Mouse (Mus musculus) 3T3-L1 (cell line): ENCODE data around the gene Slc25a45.
A peak's percentile ranks its signal among the peaks of the same experiment; 100 is the strongest.
"Not testable (repeated sequence)": the region's sequence is repeated elsewhere in the genome, so short reads cannot be mapped to it uniquely, and the experiment has no call there.

Source experiments
- DNase-seq: peaks from one replicate; pipeline ENCODE4 v3.0.0-alpha.2; 2015; ENCODE audit warnings: low read depth, low spot score

The Slc25a45 gene

GRCm38 (mm10) chr19:5852035-5852722 is 25.4 kb upstream of the Slc25a45 start:
- no peak for DNase-seq

GRCm38 (mm10) chr19:5856604-5857003 is 21.0 kb upstream of the Slc25a45 start:
- no peak for DNase-seq

GRCm38 (mm10) chr19:5862335-5863085 is 15.1 kb upstream of the Slc25a45 start:
- peak; percentile 19 for DNase-seq

- DNase-seq, result no peak
Measured at GRCm38 (mm10) chr19:5863776-5864175, 13.8 kb upstream of the Slc25a45 start.

GRCm38 (mm10) chr19:5864710-5865398 is 12.8 kb upstream of the Slc25a45 start:
- DNase-seq, result no peak

- DNase-seq, result no peak
Measured at GRCm38 (mm10) chr19:5868096-5868495, 9.5 kb upstream of the Slc25a45 start.

GRCm38 (mm10) chr19:5871273-5871672 is 6.3 kb upstream of the Slc25a45 start:
- DNase-seq, result peak; percentile 55

- no peak for DNase-seq
Measured at GRCm38 (mm10) chr19:5871683-5872082, 5.9 kb upstream of the Slc25a45 start.

GRCm38 (mm10) chr19:5872528-5872927 is 5.1 kb upstream of the Slc25a45 start:
- DNase-seq, result no peak

GRCm38 (mm10) chr19:5872931-5873556 is 4.6 kb upstream of the Slc25a45 start:
- DNase-seq, result no peak

GRCm38 (mm10) chr19:5874391-5874968 is 3.1 kb upstream of the Slc25a45 start:
- peak; percentile 17 for DNase-seq

GRCm38 (mm10) chr19:5874969-5875480 is 2.6 kb upstream of the Slc25a45 start, which contains the start of gene Frmd8:
Gene Frmd8 (minus strand): TSS chr19:5875274.
- DNase-seq, result peak; percentile 98

- no peak for DNase-seq
Measured at GRCm38 (mm10) chr19:5878362-5878722, 734 bp downstream of the Slc25a45 start.

- no peak for DNase-seq
Measured at GRCm38 (mm10) chr19:5878916-5879315, 1.3 kb downstream of the Slc25a45 start.

GRCm38 (mm10) chr19:5879735-5880134 is 2.1 kb downstream of the Slc25a45 start:
- no peak for DNase-seq

GRCm38 (mm10) chr19:5881155-5881554 is 3.5 kb downstream of the Slc25a45 start:
- no peak for DNase-seq

- not testable (repeated sequence) for DNase-seq
Measured at GRCm38 (mm10) chr19:5882079-5882478, 4.5 kb downstream of the Slc25a45 start.

GRCm38 (mm10) chr19:5883935-5884334 is 6.3 kb downstream of the Slc25a45 start:
- DNase-seq, result no peak

- peak; percentile 58 for DNase-seq
Measured at GRCm38 (mm10) chr19:5885838-5886237, 8.2 kb downstream of the Slc25a45 start.

GRCm38 (mm10) chr19:5887234-5887815 is 9.7 kb downstream of the Slc25a45 start:
- DNase-seq, result no peak

GRCm38 (mm10) chr19:5889211-5889610 is 11.6 kb downstream of the Slc25a45 start:
- DNase-seq, result no peak
